Mouse (Mus musculus) spleen, postnatal 10 days (tissue): ENCODE data around the gene Adcy2.
A peak's percentile ranks its signal among the peaks of the same experiment; 100 is the strongest.

ENCODE experiments used
- DNase-seq, 2 experiments: peaks; one replicate each; pipeline ENCODE4 v3.0.0; 2021 to 2022; ENCODE audit warnings: low spot score in 2 of 2

Adcy2 gene

GRCm38 (mm10) chr13:68627041-68627440, 372.3 kb downstream of the Adcy2 start:
- no peak for DNase-seq

- DNase-seq, result no peak
Measured at GRCm38 (mm10) chr13:68622792-68623191, 376.5 kb downstream of the Adcy2 start.

- DNase-seq, result no peak
Measured at GRCm38 (mm10) chr13:68607652-68608405, 391.5 kb downstream of the Adcy2 start.

GRCm38 (mm10) chr13:68605689-68606126, 393.6 kb downstream of the Adcy2 start:
- no peak for DNase-seq

GRCm38 (mm10) chr13:68603085-68603484, 396.3 kb downstream of the Adcy2 start:
- DNase-seq, result no peak

- DNase-seq, result no peak
Measured at GRCm38 (mm10) chr13:68601184-68601583, 398.2 kb downstream of the Adcy2 start.

- DNase-seq, result no peak
Measured at GRCm38 (mm10) chr13:68598953-68599352, 400.4 kb downstream of the Adcy2 start.

- DNase-seq, result no peak
Measured at GRCm38 (mm10) chr13:68597667-68598066, 401.7 kb downstream of the Adcy2 start.

- no peak for DNase-seq
Measured at GRCm38 (mm10) chr13:68597199-68597598, 402.1 kb downstream of the Adcy2 start, which contains the start of gene 1700001L19Rik. TSS of gene 1700001L19Rik (plus strand) at chr13:68597421.

GRCm38 (mm10) chr13:68593797-68594196, 405.5 kb downstream of the Adcy2 start:
- no peak for DNase-seq

- DNase-seq, result no peak
Measured at GRCm38 (mm10) chr13:68588352-68588751, 411.0 kb downstream of the Adcy2 start.

GRCm38 (mm10) chr13:68585441-68585840, 413.9 kb downstream of the Adcy2 start:
- no peak for DNase-seq

- DNase-seq, result no peak
Measured at GRCm38 (mm10) chr13:68583961-68584360, 415.4 kb downstream of the Adcy2 start.

- DNase-seq, result peak in 1 of 2 experiments; percentile 21
Measured at GRCm38 (mm10) chr13:68582517-68582780, 416.9 kb downstream of the Adcy2 start.

GRCm38 (mm10) chr13:68581747-68582516, 417.4 kb downstream of the Adcy2 start, which contains the start of the genes Mtrr and Fastkd3:
TSS of gene Mtrr (minus strand) at chr13:68582149.
TSS of gene Fastkd3 (plus strand) at chr13:68582234.
- DNase-seq, result peak; percentile 83 to 93

GRCm38 (mm10) chr13:68581086-68581740, 418.1 kb downstream of the Adcy2 start:
- DNase-seq, result no peak

- no peak for DNase-seq
Measured at GRCm38 (mm10) chr13:68577945-68578344, 421.4 kb downstream of the Adcy2 start.

- no peak for DNase-seq
Measured at GRCm38 (mm10) chr13:68574398-68574797, 424.9 kb downstream of the Adcy2 start.

GRCm38 (mm10) chr13:68572966-68573913, 426.1 kb downstream of the Adcy2 start:
- no peak for DNase-seq

- DNase-seq, result no peak
Measured at GRCm38 (mm10) chr13:68572247-68572646, 427.1 kb downstream of the Adcy2 start.
